Mouse (Mus musculus) left cerebral cortex, adult 2 months (tissue): ENCODE measurements around the gene Gucy2e. TPM values are rescaled to one million over a fixed set of nuclear protein-coding genes. Genes with fewer than 3 reads are reported as not detected.
A peak's percentile ranks its signal among the peaks of the same experiment; 100 is the strongest.

ENCODE experiments used
- DNase-seq, 2 experiments: peaks; one replicate each; pipeline ENCODE4 v3.0.0; 2021 to 2022; ENCODE audit warnings: low spot score in 2 of 2, mixed read lengths in 1 of 2; ENCODE audit errors: extremely low spot score in 1 of 2
- H3K27ac ChIP-seq: fragments of 200-600 bp; 2 replicates; pipeline ENCODE4 v1.8.1; 2022
- H3K4me3 ChIP-seq: fragments of 200-600 bp; 2 replicates; pipeline ENCODE4 v1.8.1; 2022
- CTCF ChIP-seq: fragments of 200-600 bp; IDR thresholded peaks from 2 replicates; pipeline ENCODE4 v1.8.1; 2022; ENCODE audit warnings: antibody characterized with exemption, mild to moderate bottlenecking, moderate library complexity
- intact Hi-C: fragments of 180-260 bp; cut with DNase I; formaldehyde crosslinking; loops from one replicate; pipeline ENCODE4 v1.15.1; 2025
- total RNA-seq, 2 experiments: library from RNA; stranded (reverse); gene quantifications; 2 replicates each; pipeline ENCODE4 v1.2.3; 2021

Gucy2e gene
- total RNA-seq, 2 experiments from 2014 or later: 1.0 to 1.3 TPM

GRCm38 (mm10) chr11:69197194-69197593 is 39.6 kb downstream of the Gucy2e start:
- Histone ChIP-seq H3K4me3 (peak overlapping the region; percentile 43), H3K27ac (no peak overlapping the region)
- intact Hi-C loops: no loop called here
- no peak for TF ChIP-seq CTCF
- no peak for DNase-seq

DNA sequence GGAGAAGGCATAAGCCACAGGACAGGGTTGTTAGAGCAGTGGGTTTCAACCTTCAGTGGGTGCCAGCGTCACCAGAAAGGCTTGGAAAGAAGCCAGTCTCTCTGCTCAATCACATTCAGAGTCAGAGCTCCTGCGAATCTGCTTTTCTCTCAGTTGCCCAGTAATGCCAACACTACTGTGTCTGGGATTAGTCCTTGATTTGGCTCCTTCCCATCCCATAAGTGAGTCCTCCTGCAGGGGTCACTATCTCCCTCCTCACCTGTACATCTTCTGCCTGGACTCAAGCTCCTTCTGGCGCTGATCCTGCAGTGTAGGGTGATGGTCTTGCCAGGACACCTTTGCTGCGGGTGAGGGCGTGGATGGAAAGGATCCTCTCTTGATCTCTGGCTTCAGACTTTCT is 40.1 kb downstream of the Gucy2e start:
- intact Hi-C loops: no loop called here
- DNase-seq: no peak
- no peak; the same call in none of the 2 replicates for TF ChIP-seq CTCF

DNA sequence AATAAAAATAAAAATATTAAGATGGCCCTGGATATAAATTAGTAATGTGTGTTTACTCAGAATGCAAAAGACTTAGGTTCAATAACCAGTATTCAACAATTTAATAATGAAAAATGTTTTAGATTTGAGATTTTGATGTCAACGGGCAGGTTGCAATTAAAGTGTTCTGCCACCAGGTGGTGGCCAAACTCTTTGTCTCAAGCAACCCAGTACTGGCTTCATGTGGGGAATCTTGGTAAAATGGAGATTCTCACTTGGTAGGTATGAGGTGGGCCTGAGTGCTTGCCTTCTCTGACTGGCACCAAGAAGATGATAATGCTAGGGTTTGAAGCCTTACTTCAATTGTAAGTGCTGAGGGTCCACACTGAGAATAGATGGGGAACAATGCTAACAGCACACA is 44.0 kb downstream of the Gucy2e start:
- Histone ChIP-seq H3K27ac (no peak overlapping the region), H3K4me3 (no peak overlapping the region)
- intact Hi-C loops: loop anchor here (1.0 to 5.0 kb wide), 5 partner anchors 37 to 322 kb away; no protein-coding TSS in a partner anchor
- peak; percentile 18 to 44 for DNase-seq
- peak; percentile 95 for TF ChIP-seq CTCF

More for the DNA sequence above, 40.1 kb downstream of the Gucy2e start:
- peak overlapping the region; percentile 43 for H3K4me3 ChIP-seq
- no peak overlapping the region for H3K27ac ChIP-seq

DNA sequence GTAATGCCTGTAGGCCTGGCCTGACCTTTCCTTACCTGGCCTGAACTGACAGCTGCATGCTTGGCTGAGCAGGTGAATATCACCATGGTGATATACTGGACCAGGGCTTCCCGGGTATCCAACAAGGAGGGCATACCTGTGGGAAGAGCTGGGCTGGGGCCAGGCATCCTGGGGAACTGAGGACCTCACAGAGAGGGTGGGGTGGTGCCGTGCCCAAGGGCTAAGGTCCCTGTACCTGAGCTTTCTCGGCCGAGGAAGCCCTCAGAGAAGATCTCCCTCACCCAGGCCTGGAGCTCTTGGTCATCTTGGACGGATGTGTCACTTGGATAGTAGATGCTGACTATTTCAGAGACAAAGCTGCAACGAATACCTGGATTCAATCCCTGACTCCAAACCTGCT is 50.9 kb downstream of the Gucy2e start:
- intact Hi-C loops: no loop called here
- Histone ChIP-seq H3K4me3 (no peak overlapping the region), H3K27ac (no peak overlapping the region)
- no peak for TF ChIP-seq CTCF
- no peak for DNase-seq

DNA sequence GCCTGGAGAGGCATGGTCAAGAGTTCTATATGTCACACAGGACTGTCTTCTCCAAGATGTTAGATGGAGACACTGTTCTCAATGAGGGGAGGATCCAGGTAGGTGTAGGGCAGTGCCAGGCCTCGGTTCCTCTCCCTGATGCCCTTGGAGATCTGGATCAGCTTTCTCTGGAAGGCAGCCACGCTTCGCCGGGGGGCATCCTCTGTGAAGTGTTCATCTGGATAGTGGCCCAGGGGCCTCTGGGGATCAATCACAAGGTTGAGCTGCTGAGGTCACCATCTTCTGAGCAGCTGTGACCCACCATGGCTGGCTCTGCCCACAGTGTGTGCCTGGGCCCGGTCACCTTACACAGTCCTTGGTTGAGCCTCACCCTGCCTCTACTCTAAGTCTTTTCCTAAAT is 51.8 kb downstream of the Gucy2e start:
- intact Hi-C loops: no loop called here
- no peak for TF ChIP-seq CTCF
- Histone ChIP-seq H3K27ac (no peak overlapping the region), H3K4me3 (no peak overlapping the region)
- DNase-seq: no peak

- H3K27ac ChIP-seq: no peak overlapping the region
Measured at GRCm38 (mm10) chr11:69180120-69180519, 56.7 kb downstream of the Gucy2e start.

GRCm38 (mm10) chr11:69179512-69179911 is 57.3 kb downstream of the Gucy2e start:
- intact Hi-C loops: no loop called here
- H3K4me3 ChIP-seq: no peak overlapping the region
- no peak overlapping the region for H3K27ac ChIP-seq
- DNase-seq: no peak
- no peak for TF ChIP-seq CTCF

More at GRCm38 (mm10) chr11:69180120-69180519, 56.7 kb downstream of the Gucy2e start:
- H3K4me3 ChIP-seq: no peak overlapping the region
- intact Hi-C loops: no loop called here
- TF ChIP-seq CTCF: no peak
- DNase-seq: no peak

DNA sequence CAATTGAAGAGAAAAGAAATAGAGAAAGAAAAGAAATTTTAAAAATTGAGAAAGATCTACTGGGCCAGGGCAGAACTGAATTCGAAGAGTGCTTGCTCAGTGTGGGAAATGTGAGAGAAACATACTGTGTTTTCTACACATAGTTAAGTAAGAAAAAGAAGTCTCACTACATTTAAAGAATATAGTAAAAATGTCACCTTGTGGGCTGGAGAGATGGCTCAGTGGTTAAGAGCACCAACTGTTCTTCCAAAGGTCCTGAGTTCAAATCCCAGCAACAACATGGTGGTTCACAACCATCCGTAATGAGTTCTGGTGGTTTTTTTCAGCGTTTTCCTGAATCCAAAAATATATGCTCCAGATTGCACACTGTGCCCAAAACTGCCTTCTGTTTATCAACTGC is 58.3 kb downstream of the Gucy2e start:
- no peak overlapping the region for H3K4me3 ChIP-seq
- intact Hi-C loops: no loop called here
- TF ChIP-seq CTCF: no peak
- no peak for DNase-seq
- no peak overlapping the region for H3K27ac ChIP-seq

GRCm38 (mm10) chr11:69174722-69175121 is 62.1 kb downstream of the Gucy2e start:
- Histone ChIP-seq H3K27ac (no peak overlapping the region), H3K4me3 (no peak overlapping the region)
- TF ChIP-seq CTCF: no peak
- intact Hi-C loops: no loop called here
- no peak for DNase-seq

GRCm38 (mm10) chr11:69172606-69173005 is 64.2 kb downstream of the Gucy2e start:
- TF ChIP-seq CTCF: no peak
- no peak overlapping the region for H3K27ac ChIP-seq
- intact Hi-C loops: no loop called here
- no peak for DNase-seq
- H3K4me3 ChIP-seq: no peak overlapping the region

DNA sequence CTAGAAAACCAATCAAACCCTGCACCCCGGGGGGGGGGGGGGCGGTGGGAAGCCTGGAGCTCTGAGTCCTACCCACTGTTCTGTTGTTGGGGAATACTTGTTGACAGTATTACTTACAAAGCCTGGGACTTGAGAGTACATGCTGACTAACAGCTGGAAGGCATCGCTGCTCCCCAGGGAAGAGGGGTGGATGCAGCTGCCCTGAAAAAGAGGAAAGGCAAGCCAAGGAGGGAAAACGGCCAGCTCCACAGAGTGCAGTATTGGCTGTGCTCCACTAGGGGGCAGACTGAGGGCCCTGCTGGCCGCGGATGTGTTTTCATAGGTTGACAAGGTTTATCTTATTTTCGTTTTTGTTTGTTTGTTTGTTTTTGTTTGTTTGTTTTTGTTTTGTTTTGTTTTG is 65.2 kb downstream of the Gucy2e start:
- peak in 1 of 2 experiments; percentile 58 for DNase-seq
- peak; percentile 88 for TF ChIP-seq CTCF
- intact Hi-C loops: no loop called here
- no peak overlapping the region for H3K27ac ChIP-seq
- H3K4me3 ChIP-seq: no peak overlapping the region

DNA sequence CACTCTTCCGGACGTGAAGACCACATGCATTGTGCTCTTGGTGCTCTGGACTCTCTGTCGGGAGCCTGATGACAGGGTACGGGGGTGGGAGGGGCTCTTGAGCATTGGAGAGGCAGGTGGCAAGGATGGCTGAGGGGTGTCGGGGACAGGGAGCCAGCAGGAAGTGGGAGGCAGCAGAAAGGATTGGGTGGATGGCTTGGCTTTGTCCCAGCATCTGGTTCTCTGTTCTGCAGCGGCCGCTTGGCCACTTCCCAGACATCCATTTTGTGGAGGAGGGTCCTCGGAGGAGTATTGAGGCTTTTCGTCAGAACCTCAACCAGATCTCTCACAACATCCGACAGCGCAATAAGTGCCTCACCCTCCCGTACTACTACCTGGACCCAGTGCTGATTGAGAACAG is 67.5 kb downstream of the Gucy2e start:
- Histone ChIP-seq H3K4me3 (no peak overlapping the region), H3K27ac (no peak overlapping the region)
- DNase-seq: peak; percentile 27 to 72
- TF ChIP-seq CTCF: no peak
- intact Hi-C loops: no loop called here

Other genes starting within 250 kb of the Gucy2e start
- 10 to 100 TPM; 20.1 to 24.7 TPM for gene Pfas, start 228.6 kb downstream of the Gucy2e start, total RNA-seq
- gene Ctc1, start 221.1 kb downstream of the Gucy2e start, total RNA-seq: 10 to 100 TPM; 38.7 to 39.8 TPM
- gene Aurkb, start 191.4 kb downstream of the Gucy2e start, total RNA-seq: under 1 TPM; 0.25 to 0.30 TPM
- gene Borcs6, start 177.3 kb downstream of the Gucy2e start, total RNA-seq: 10 to 100 TPM; 31.1 to 33.8 TPM
- 10 to 100 TPM; 23.3 to 28.0 TPM for gene Tmem107, start 166.2 kb downstream of the Gucy2e start, total RNA-seq
- 1,000 to 10,000 TPM; 1,115 to 1,119 TPM for gene Vamp2, start 148.5 kb downstream of the Gucy2e start, total RNA-seq
- gene Per1, start 141.8 kb downstream of the Gucy2e start, total RNA-seq: 100 to 1,000 TPM; 114 to 185 TPM
- under 1 TPM; 0.57 to 0.82 TPM for gene Hes7, start 116.6 kb downstream of the Gucy2e start, total RNA-seq
- gene 9130213A22Rik, start 114.4 kb downstream of the Gucy2e start, total RNA-seq: 1 to 10 TPM; 1.3 to 1.4 TPM
- gene Aloxe3, start 111.1 kb downstream of the Gucy2e start, total RNA-seq: 1 to 10 TPM; 6.5 TPM
- 1 to 10 TPM; 8.7 to 9.8 TPM for gene Alox12b, start 80.0 kb downstream of the Gucy2e start, total RNA-seq
- 1 to 10 TPM; 6.1 to 6.4 TPM for gene Alox8, start 39.2 kb downstream of the Gucy2e start, total RNA-seq
- gene Cntrob, start 86.7 kb upstream of the Gucy2e start, total RNA-seq: 10 to 100 TPM; 19.2 to 27.1 TPM
- gene Trappc1, start 86.9 kb upstream of the Gucy2e start, total RNA-seq: 10 to 100 TPM; 58.8 to 60.1 TPM
- 10 to 100 TPM; 95.5 to 95.8 TPM for gene Kcnab3, start 89.2 kb upstream of the Gucy2e start, total RNA-seq
- 100 to 1,000 TPM; 170 to 181 TPM for gene Rnf227, start 103.4 kb upstream of the Gucy2e start, total RNA-seq
- 100 to 1,000 TPM; 406 to 416 TPM for gene Chd3, start 132.4 kb upstream of the Gucy2e start, total RNA-seq
- 100 to 1,000 TPM in 1 of 2 experiments, 10 to 100 TPM in 1; 94.0 to 113 TPM for gene Naa38, start 158.5 kb upstream of the Gucy2e start, total RNA-seq
- gene Cyb5d1, start 158.6 kb upstream of the Gucy2e start, total RNA-seq: 10 to 100 TPM; 40.7 to 45.6 TPM
- 1 to 10 TPM; 2.9 to 3.8 TPM for gene Tmem88, start 161.2 kb upstream of the Gucy2e start, total RNA-seq
- gene Kdm6b, start 176.6 kb upstream of the Gucy2e start, total RNA-seq: 10 to 100 TPM; 31.1 to 45.3 TPM